Mouse (Mus musculus) mammary gland, adult 2 months (tissue): Measurements from ENCODE around the gene Olfr284. TPM values are rescaled to one million over a fixed set of nuclear protein-coding genes. Genes with fewer than 3 reads are reported as not detected.

Experiments
- polyA plus RNA-seq: library from polyadenylated mRNA; depleted of rRNA; stranded (reverse); fragments of >200 nt; gene quantifications from 2 replicates; pipeline ENCODE4 v1.2.3, GENCODE M21; 2012; ENCODE audit warnings: low replicate concordance; rRNA removed

Gene Olfr284
- polyA plus RNA-seq: not detected in 2 replicates

DNA sequence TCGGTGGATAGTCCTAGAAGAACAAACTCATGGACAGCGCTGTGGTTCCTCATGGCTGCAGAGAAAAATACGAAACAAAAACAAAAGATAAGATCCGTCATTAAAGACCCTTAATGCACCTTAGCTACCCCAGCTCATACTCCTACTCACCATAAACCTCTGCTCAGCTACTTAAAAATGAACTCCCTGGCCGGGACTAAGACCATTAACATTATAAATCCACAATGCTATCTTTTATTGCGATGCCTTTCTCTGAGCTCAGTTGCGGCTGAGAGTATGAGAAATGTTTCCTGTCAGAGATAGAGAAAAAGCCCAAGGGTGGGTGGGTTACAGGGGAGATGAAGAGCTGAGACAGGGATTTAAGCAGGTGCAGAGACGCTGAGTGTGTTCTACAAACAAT lies at the start of gene Olfr284:
Olfr284 (minus strand) TSS at position 101 of the 400 bp plus-strand sequence.

DNA sequence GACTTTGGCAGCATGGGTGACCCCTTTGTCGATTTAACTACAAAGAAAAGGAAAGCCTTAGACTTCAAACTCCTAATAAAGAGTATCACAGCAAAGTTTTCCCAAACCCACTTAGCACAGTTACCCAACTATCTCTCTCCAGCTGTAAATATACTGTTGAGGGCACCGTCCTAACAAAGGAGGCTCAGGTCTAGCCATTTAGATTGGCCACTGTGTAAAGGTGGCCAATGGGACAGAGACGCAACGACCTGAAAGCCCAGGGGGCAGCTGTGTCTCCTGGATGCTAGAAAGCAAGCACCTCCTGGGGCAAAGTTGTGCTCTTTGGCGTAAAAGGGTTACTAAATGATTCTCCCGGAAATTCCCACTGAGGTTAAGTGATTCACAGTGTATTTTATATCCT lies 40.1 kb upstream of the Olfr284 start, which contains the start of gene Olfr283:
Olfr283 (minus strand) TSS at position 101 of the 400 bp plus-strand sequence.

DNA sequence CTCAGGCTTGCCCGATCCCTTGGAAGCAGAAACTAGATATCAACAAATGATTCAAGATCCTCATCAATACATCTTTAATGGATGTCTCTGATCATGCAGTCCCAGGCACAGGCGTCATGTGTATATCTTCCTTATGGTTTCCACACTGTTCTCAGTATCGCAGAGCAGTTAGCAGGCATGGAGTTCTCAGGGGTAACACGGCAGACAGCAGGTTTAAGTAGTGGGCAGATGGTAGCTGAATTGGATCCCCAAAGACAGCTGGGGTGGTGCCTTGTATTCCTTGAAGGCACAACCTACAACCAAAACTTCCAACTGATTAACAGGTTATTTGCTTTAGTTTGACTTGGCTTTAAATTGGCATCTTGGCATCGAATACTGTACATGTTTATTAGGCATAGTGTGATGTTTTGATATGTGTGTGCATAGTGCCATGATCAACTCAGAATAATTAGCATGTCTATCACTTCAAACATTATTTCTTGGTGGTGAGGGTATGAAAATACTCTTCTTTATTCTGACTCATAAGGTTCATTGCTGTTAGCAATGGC lies 23.5 kb downstream of the Olfr284 start, which contains the start of gene Olfr285:
Olfr285 (minus strand) TSS at position 177 of the 548 bp plus-strand sequence.

DNA sequence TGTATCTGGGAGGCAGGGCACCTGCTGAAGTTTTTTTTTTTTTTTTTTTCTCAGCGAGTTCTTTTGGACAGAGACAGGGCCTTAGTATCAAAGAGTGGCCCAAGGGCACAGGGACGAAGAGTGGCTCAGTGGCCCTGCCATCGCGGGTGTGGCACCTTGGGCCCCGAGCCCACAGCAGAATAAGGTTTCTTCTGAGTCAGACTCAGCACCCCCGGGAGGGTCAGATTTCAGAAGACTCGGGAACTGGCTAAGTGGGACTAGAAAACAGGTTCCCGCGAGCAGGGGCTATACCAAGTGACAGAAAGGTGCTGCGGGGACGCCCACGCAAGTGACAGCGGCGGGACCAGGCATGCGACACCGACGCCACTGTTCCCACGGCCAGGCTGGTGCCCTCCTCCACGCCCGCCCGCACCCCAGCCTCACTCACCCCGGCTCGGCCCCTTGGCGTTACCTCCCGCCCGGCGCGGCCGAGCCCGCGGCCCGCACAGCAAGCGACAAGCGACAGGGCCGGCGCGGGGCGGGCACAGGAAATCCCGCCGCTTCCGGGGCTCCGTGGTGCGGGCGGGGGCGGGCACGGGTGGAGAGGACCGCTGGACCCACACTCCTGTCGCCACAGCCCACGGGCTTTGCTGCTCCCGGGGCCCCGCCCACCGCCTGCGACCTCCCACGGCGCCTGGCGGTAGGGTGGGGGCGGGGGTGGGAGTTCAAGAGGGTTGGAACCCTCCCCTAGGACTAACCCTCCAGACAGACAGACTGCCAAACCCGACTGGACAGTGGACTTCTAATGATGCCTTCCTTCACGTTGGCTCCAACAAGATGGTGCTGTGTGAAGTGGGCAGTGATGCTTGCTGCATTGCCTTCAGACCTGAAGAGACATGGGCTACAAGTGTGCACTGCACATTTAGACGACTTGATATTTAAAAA lies 44.9 kb downstream of the Olfr284 start, which contains the start of gene Zfp641:
Zfp641 (minus strand) TSS at position 534 of the 924 bp plus-strand sequence.

Other genes starting within 250 kb of the Olfr284 start
- 17.8 and 350 TPM in 2 replicates for gene Pfkm, start 248.4 kb downstream of the Olfr284 start, polyA plus RNA-seq
- 9.2 and 13.4 TPM in 2 replicates for gene Senp1, start 247.2 kb downstream of the Olfr284 start, polyA plus RNA-seq
- gene Asb8, start 175.4 kb downstream of the Olfr284 start, polyA plus RNA-seq: 39.8 and 71.3 TPM in 2 replicates
- gene Ccdc184, start 173.8 kb downstream of the Olfr284 start, polyA plus RNA-seq: 0.19 and 0.32 TPM in 2 replicates
- gene Olfr288, start 145.4 kb downstream of the Olfr284 start, polyA plus RNA-seq: not detected in 2 replicates
- not detected in 2 replicates for gene Gm44579, start 120.0 kb downstream of the Olfr284 start, polyA plus RNA-seq
- gene Olfr287, start 119.9 kb downstream of the Olfr284 start, polyA plus RNA-seq: not detected in 2 replicates
- gene Olfr286, start 106.5 kb downstream of the Olfr284 start, polyA plus RNA-seq: not detected in 2 replicates
- gene H1fnt, start 83.7 kb downstream of the Olfr284 start, polyA plus RNA-seq: not detected in 2 replicates
- gene Zfp641, start 44.8 kb downstream of the Olfr284 start, polyA plus RNA-seq: 1.3 and 3.5 TPM in 2 replicates
- not detected in 2 replicates for gene Olfr285, start 23.6 kb downstream of the Olfr284 start, polyA plus RNA-seq
- gene Olfr283, start 40.0 kb upstream of the Olfr284 start, polyA plus RNA-seq: not detected in 2 replicates
- not detected in 2 replicates for gene Olfr282, start 90.2 kb upstream of the Olfr284 start, polyA plus RNA-seq
- not detected in 2 replicates for gene Olfr281, start 111.6 kb upstream of the Olfr284 start, polyA plus RNA-seq
- not detected in 2 replicates for gene OR5BS1P, start 128.9 kb upstream of the Olfr284 start, polyA plus RNA-seq
- gene Lalba, start 141.7 kb upstream of the Olfr284 start, polyA plus RNA-seq: 2.3 and 13.5 TPM in 2 replicates
- not detected in 2 replicates for gene Olfr279, start 151.4 kb upstream of the Olfr284 start, polyA plus RNA-seq
- 30.3 and 43.2 TPM in 2 replicates for gene Kansl2, start 193.3 kb upstream of the Olfr284 start, polyA plus RNA-seq
- 8.2 and 16.5 TPM in 2 replicates for gene Ccnt1, start 229.9 kb upstream of the Olfr284 start, polyA plus RNA-seq
- gene 4930415O20Rik, start 230.0 kb upstream of the Olfr284 start, polyA plus RNA-seq: 0.36 TPM in 1 of 2 replicates, not detected in the other